ENCODE assay signal across 8 mouse cellular contexts in the genomic region with DNA sequence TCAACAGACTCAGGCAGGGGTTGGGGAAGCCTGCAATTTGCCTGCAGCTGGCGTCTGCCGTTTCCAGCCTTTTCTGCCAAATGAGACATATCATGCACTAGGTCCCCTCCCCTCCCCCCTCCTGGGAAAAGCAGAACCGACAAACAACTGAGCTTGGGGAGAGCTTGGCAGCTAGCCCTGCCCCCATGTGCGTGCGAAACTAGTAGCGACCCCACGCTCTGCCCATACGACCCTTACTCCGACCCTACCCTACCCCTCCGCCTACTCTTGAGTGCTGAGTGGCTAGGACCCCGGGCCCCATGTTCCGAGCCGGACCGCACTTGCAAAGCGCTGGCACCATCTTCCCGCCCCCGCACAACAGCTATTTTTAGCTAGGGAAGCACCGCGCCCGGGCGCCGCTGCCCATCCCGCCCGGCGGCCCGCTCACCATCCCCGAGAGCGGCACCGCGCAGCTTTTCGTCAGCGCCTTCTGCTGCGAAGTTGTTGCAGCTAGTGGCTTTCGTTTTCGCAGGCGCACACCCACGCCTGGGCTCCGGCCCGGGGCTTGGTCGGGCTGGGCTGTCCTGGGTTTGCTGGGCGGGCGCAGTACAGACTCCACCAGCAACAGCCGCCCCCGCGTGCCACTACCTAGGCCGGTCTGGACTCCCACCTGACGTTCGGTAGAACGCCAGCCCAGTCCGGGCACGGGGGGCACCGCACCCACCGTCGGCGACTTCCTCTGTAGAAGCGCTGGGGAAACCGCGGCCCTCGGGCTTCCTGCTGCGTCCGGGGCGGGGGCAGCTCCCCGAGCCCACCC. TPM values are rescaled to one million over a fixed set of nuclear protein-coding genes. Genes with fewer than 3 reads are reported as not detected.
DNase-seq lines count a peak whose midpoint lies in the region; ATAC-seq lines count a peak whose summit lies in the region.

No protein-coding gene starts in this region.

- DNase-seq in urinary bladder, adult 18-20 months (ENCODE audit: low spot score in 2 of 2) = peak; percentile 66 to 76
- no peak for DNase-seq in urinary bladder, postnatal 10 days (ENCODE audit: low spot score)
- peak; percentile 66 for DNase-seq in embryonic facial prominence, embryonic 10.5 days (ENCODE audit: low spot score)
- DNase-seq in gastrocnemius, postnatal 4 days (ENCODE audit: low spot score in 2 of 2) = peak; percentile 70 to 81
- peak; percentile 68 for DNase-seq in limb, embryonic 11.5 days (ENCODE audit: low spot score)
- DNase-seq in spleen, adult 12 weeks (ENCODE audit: low spot score) = peak; percentile 54

- H3K9ac ChIP-seq in intestine, embryonic 16.5 days (ENCODE audit: low read depth, low read length) = peak overlapping the region; percentile 83
- H3K9ac ChIP-seq in limb, embryonic 11.5 days (ENCODE audit: low read length) = peak overlapping the region; percentile 64
- peak overlapping the region; percentile 64 for H3K9ac ChIP-seq in midbrain, embryonic 12.5 days (replicated peaks)

- peaks cover 42% of the 10 kb centered on the region for H3K27me3 ChIP-seq in embryonic facial prominence, embryonic 10.5 days (replicated peaks; ENCODE audit: low read depth, poor library complexity, severe bottlenecking)
- no peaks in the 10 kb centered on the region for H3K27me3 ChIP-seq in intestine, embryonic 16.5 days (replicated peaks; ENCODE audit: control insufficient read depth, insufficient read depth, low read length)
- H3K27me3 ChIP-seq in limb, embryonic 11.5 days (ENCODE audit: control insufficient read depth, insufficient read depth, low read length) = no peaks in the 10 kb centered on the region
- peaks cover 31% of the 10 kb centered on the region for H3K27me3 ChIP-seq in midbrain, embryonic 12.5 days

- peak overlapping the region; percentile 76 for H3K27ac ChIP-seq in embryonic facial prominence, embryonic 10.5 days (replicated peaks)
- H3K27ac ChIP-seq in intestine, embryonic 16.5 days (ENCODE audit: low read length) = peak overlapping the region; percentile 56
- no peak overlapping the region for H3K27ac ChIP-seq in limb, embryonic 11.5 days (replicated peaks; ENCODE audit: low read depth, low read length)
- no peak overlapping the region; the same call in 1 of the 2 replicates for H3K27ac ChIP-seq in midbrain, embryonic 12.5 days (replicated peaks)

- no peaks in the 10 kb centered on the region for H3K9me3 ChIP-seq in embryonic facial prominence, embryonic 10.5 days
- no peaks in the 10 kb centered on the region for H3K9me3 ChIP-seq in intestine, embryonic 16.5 days (ENCODE audit: control insufficient read depth, low read length)
- no peaks in the 10 kb centered on the region for H3K9me3 ChIP-seq in limb, embryonic 11.5 days (ENCODE audit: control insufficient read depth, low read length)
- H3K9me3 ChIP-seq in midbrain, embryonic 12.5 days = no peaks in the 10 kb centered on the region

- H3K4me3 ChIP-seq in embryonic facial prominence, embryonic 10.5 days = peak overlapping the region; percentile 79
- H3K4me3 ChIP-seq in intestine, embryonic 16.5 days (ENCODE audit: low read length) = peak overlapping the region; percentile 78
- H3K4me3 ChIP-seq in limb, embryonic 11.5 days (ENCODE audit: low read depth, low read length) = peak overlapping the region; percentile 63
- H3K4me3 ChIP-seq in midbrain, embryonic 12.5 days = peak overlapping the region; percentile 56

- H3K4me2 ChIP-seq in intestine, embryonic 16.5 days (ENCODE audit: low read depth, low read length) = peak overlapping the region; percentile 90
- peak overlapping the region; percentile 100 for H3K4me2 ChIP-seq in limb, embryonic 11.5 days (ENCODE audit: low read depth, severe bottlenecking)
- peak overlapping the region; percentile 99 for H3K4me2 ChIP-seq in midbrain, embryonic 12.5 days (replicated peaks)

- under 1% methylated on average over 63 of the region's 63 CpGs for WGBS in embryonic facial prominence, embryonic 10.5 days
- WGBS in intestine, embryonic 16.5 days = 1% methylated on average over 63 of the region's 63 CpGs
- WGBS in limb, embryonic 11.5 days = under 1% methylated on average over 62 of the region's 63 CpGs
- under 1% methylated on average over 63 of the region's 63 CpGs for WGBS in midbrain, embryonic 12.5 days

- peaks cover 57% of the 10 kb centered on the region for H3K36me3 ChIP-seq in embryonic facial prominence, embryonic 10.5 days (replicated peaks)
- H3K36me3 ChIP-seq in intestine, embryonic 16.5 days (ENCODE audit: control insufficient read depth, insufficient read depth, low read length) = 0 out of 2 replicates have a peak, but pooled peaks cover 7% of the 10 kb centered on the region
- peaks cover 3% of the 10 kb centered on the region; the same call in 1 of the 2 replicates for H3K36me3 ChIP-seq in limb, embryonic 11.5 days (ENCODE audit: control insufficient read depth, insufficient read depth, low read length)
- H3K36me3 ChIP-seq in midbrain, embryonic 12.5 days = peaks cover 39% of the 10 kb centered on the region; the same call in 1 of the 2 replicates

- peak; percentile 90 for ATAC-seq in intestine, embryonic 16.5 days
- ATAC-seq in limb, embryonic 11.5 days (ENCODE audit: insufficient number of reproducible peaks, low FRiP score, low TSS enrichment, low read depth) = no peak
- ATAC-seq in midbrain, embryonic 12.5 days (ENCODE audit: low FRiP score, low read depth) = peak; percentile 73

- H3K4me1 ChIP-seq in embryonic facial prominence, embryonic 10.5 days = peaks cover 28% of the 10 kb centered on the region
- H3K4me1 ChIP-seq in intestine, embryonic 16.5 days (ENCODE audit: control insufficient read depth, insufficient read depth, low read length) = peaks cover 15% of the 10 kb centered on the region; the same call in 1 of the 2 replicates
- peaks cover 14% of the 10 kb centered on the region; the same call in 1 of the 2 replicates for H3K4me1 ChIP-seq in limb, embryonic 11.5 days (ENCODE audit: control insufficient read depth, insufficient read depth, low read length)
- H3K4me1 ChIP-seq in midbrain, embryonic 12.5 days = peaks cover 22% of the 10 kb centered on the region

RNA-seq across cellular contexts. Expression of gene Susd2, which starts 23.5 kb away (rescaled TPM):
- polyA plus RNA-seq in embryonic facial prominence, embryonic 10.5 days (2016; fragmentation: Nextera tagmentation; extraction: Ambion mirVana) = 1.6 and 1.8 TPM in 2 replicates
- total RNA-seq in gastrocnemius, postnatal 4 days (2021) = 1 to 10 TPM; 4.4 to 5.0 TPM
- polyA plus RNA-seq in intestine, embryonic 16.5 days (2015; fragmentation: Nextera tagmentation; extraction: Ambion mirVana) = 19.1 and 23.3 TPM in 2 replicates
- polyA plus RNA-seq in limb, embryonic 11.5 days (2014; fragmentation: Nextera tagmentation; extraction: Ambion mirVana) = 0.98 and 1.4 TPM in 2 replicates
- polyA plus RNA-seq in midbrain, embryonic 12.5 days (2016; fragmentation: Nextera tagmentation; extraction: Ambion mirVana) = 2.0 and 2.4 TPM in 2 replicates

Comparison
In these comparisons a context has a peak if more than half of its experiments do, and no peak if none do; other contexts are left out.
1. H3K27ac ChIP-seq: peak in embryonic facial prominence, embryonic 10.5 days (single experiment) and intestine, embryonic 16.5 days (single experiment); none in limb, embryonic 11.5 days (single experiment) and midbrain, embryonic 12.5 days (single experiment).
2. Peak in every context shown above with its lines, with median percentiles within 50 percentile points of each other: H3K4me3 ChIP-seq, H3K4me2 ChIP-seq and H3K9ac ChIP-seq.